Mouse (Mus musculus) midbrain, embryonic 12.5 days (tissue): ENCODE measurements around the gene Rab34. TPM values are rescaled to one million over a fixed set of nuclear protein-coding genes. Genes with fewer than 3 reads are reported as not detected.

ENCODE experiments used
- ATAC-seq: fragments of 200-750 bp; cut with Nextera tagmentation; 2 replicates; pipeline ENCODE4 v1.8.0; 2017; ENCODE audit warnings: low read depth, moderate TSS enrichment, moderate library complexity; ENCODE audit not compliant: low FRiP score
- H3K27ac ChIP-seq: fragments of 300-500 bp; sonication (generic); replicated peaks from 2 replicates; pipeline ENCODE4 v1.5.1; 2016; ENCODE audit warnings: mild to moderate bottlenecking
- H3K27me3 ChIP-seq: fragments of 300-500 bp; sonication (generic); 2 replicates; pipeline ENCODE4 v1.6.1; 2016; ENCODE audit warnings: mild to moderate bottlenecking
- H3K36me3 ChIP-seq: fragments of 300-500 bp; sonication (generic); 2 replicates; pipeline ENCODE4 v1.6.1; 2016
- H3K4me1 ChIP-seq: fragments of 300-500 bp; sonication (generic); 2 replicates; pipeline ENCODE4 v1.6.1; 2016
- H3K4me2 ChIP-seq: fragments of 300-500 bp; sonication (generic); replicated peaks from 2 replicates; pipeline ENCODE4 v1.6.1; 2016; ENCODE audit warnings: mild to moderate bottlenecking, moderate library complexity
- H3K4me3 ChIP-seq: fragments of 300-500 bp; sonication (generic); 2 replicates; pipeline ENCODE4 v1.5.1; 2016; ENCODE audit warnings: mild to moderate bottlenecking
- H3K9ac ChIP-seq: fragments of 300-500 bp; sonication (generic); replicated peaks from 2 replicates; pipeline ENCODE4 v1.6.1; 2016; ENCODE audit warnings: mild to moderate bottlenecking, moderate library complexity
- H3K9me3 ChIP-seq: fragments of 300-500 bp; sonication (generic); 2 replicates; pipeline ENCODE4 v1.6.1; 2016; ENCODE audit warnings: mild to moderate bottlenecking
- WGBS: fragments of 180-500 bp; shearing (Covaris S2); methylation state at CpG from one replicate; pipeline ENCODE4 v1.1.7; 2016; 5-methylcytosine and 5-hydroxymethylcytosine counted together
- microRNA-seq: library from miRNA; unstranded; fragments of <30 nt; microRNA quantifications from one replicate; pipeline ENCODE4, GENCODE M21; 2017
- polyA plus RNA-seq: library from polyadenylated mRNA; unstranded; fragments of >200 nt; fragmentation: Nextera tagmentation; extraction: Ambion mirVana; gene quantifications from 2 replicates; pipeline ENCODE4 v1.2.1, GENCODE M21; 2016

Gene Rab34
- polyA plus RNA-seq, 1 experiment from 2014 or later: 68.1 TPM

DNA sequence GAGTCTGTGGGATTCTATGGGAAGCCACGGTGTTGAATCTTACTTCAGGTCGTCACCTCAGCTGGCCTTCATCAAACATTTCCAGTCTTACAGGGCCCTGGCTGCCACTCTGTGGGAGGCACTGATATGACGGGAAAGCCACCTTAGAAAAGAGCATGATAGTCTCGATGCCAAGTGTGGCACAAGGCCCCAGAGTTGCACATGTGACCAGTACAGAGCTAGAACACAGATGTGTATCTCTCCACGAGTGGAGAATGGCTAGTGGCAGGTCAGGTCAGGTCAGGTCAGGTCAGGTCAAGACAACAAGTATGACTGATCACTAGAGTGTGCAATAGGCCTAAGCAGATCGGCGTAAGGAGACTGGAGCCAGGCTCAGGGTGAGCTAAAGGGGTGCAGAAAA lies 22.4 kb downstream of the Rab34 start:
- no peak overlapping the region for H3K27ac ChIP-seq
- H3K4me1 ChIP-seq: no peaks in the 10 kb centered on the region; the same call in 1 of the 2 replicates
- no peak for ATAC-seq
- no peak overlapping the region for H3K9ac ChIP-seq
- 75% methylated on average over 7 of the region's 7 CpGs for WGBS
- no peak overlapping the region for H3K4me2 ChIP-seq
- no peak overlapping the region for H3K4me3 ChIP-seq
- H3K27me3 ChIP-seq: no peaks in the 10 kb centered on the region
- H3K9me3 ChIP-seq: no peaks in the 10 kb centered on the region
- H3K36me3 ChIP-seq: peaks cover 99% of the 10 kb centered on the region

DNA sequence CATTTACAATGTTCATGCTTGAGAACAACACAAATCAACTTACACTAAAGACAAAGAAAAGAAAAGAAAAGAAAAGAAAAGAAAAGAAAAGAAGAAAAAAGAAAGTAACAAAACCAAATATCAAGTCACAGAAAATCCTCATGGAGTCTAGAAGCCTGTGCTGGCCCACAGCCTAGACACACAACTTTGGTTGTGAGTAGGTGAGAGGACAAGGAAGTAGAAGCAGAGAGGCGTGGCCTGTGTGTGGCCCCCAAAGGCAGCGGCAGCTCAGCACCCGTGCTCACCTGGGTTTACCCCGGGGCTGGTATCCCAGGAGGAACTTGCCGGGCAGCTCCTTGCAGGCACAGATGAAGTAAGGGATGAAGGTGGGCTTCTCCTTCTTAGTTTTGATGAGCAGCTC lies 23.3 kb downstream of the Rab34 start:
- H3K9me3 ChIP-seq: no peaks in the 10 kb centered on the region
- H3K36me3 ChIP-seq: peaks cover 99% of the 10 kb centered on the region
- WGBS: 88% methylated on average over 5 of the region's 5 CpGs
- H3K4me3 ChIP-seq: no peak overlapping the region
- no peaks in the 10 kb centered on the region for H3K4me1 ChIP-seq
- H3K27ac ChIP-seq: no peak overlapping the region
- no peak overlapping the region for H3K4me2 ChIP-seq
- H3K9ac ChIP-seq: no peak overlapping the region
- no peaks in the 10 kb centered on the region for H3K27me3 ChIP-seq
- no peak for ATAC-seq

DNA sequence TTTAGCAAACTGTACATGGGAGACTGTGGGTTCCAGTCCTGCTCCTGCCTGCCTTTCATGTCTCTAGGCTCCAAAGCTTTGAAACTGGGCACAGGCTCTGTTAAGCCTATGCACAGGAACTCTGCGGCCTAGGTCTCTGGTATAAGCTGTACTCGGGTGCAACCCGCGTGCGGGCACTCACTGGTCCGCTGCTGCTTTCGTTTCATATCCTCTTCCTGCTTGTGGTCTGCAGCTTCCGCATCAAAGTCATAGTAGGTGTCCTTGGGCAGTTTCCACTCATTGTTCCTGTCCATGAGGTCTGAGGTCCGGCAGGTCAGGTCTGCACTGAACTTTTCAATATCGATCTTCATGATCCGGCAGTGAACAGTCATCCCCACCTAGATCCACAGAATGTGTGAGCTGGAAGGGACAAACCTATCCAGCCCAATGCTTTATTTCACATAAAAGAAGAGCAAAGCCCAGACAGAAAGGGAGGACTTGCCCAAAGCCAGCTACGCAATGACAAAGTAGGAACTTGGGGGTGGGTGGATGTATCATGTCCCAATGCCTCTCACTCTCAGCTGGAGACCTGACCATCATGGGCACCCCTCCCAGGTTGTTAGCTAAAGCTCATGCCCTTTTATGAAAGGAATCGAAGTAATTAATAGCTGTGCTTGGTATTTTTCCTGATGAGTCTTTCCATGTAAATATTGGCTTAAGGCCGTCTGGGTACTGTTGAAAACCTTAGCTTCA lies 25.0 kb downstream of the Rab34 start:
- no peak for ATAC-seq
- Histone ChIP-seq H3K4me2 (no peak overlapping the region), H3K27me3 (no peaks in the 10 kb centered on the region), H3K27ac (no peak overlapping the region), H3K36me3 (peaks cover 98% of the 10 kb centered on the region), H3K4me3 (no peak overlapping the region), H3K9me3 (no peaks in the 10 kb centered on the region), H3K4me1 (no peaks in the 10 kb centered on the region), H3K9ac (no peak overlapping the region)
- WGBS: 95% methylated on average over 14 of the region's 14 CpGs

DNA sequence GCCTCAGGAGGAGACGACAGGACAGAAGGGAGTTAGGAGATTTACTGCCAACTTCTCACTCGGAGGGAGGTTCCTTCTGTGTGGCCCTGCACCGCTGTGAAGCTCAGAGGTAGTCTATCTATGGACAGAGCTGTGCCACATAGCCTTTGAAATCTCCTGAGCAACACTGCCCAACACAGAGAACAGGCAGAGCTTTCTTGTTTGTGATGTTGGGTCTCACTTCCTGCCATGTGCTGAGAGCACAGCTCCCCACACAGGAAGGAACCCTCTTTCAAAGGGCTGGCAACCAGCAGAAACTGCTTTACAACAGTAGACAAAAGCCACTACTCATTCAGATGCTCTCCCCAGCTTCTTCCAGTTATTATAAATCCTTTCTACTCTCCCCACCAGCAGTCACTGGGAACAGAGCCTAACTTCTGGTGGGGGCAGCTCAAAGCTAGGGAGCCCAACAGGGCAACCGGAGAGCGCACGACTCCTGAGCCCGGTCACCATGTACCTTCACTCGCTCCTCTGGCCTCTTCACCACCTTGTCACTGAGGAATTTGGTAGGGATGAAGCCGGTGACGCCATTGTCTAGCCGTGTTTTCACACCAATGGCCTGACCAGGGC lies 27.6 kb downstream of the Rab34 start:
- Histone ChIP-seq H3K9me3 (no peaks in the 10 kb centered on the region), H3K4me2 (no peak overlapping the region), H3K27me3 (no peaks in the 10 kb centered on the region), H3K36me3 (peaks cover 97% of the 10 kb centered on the region), H3K4me1 (no peaks in the 10 kb centered on the region), H3K27ac (no peak overlapping the region), H3K4me3 (no peak overlapping the region), H3K9ac (no peak overlapping the region)
- 94% methylated on average over 11 of the region's 11 CpGs for WGBS
- no peak for ATAC-seq

DNA sequence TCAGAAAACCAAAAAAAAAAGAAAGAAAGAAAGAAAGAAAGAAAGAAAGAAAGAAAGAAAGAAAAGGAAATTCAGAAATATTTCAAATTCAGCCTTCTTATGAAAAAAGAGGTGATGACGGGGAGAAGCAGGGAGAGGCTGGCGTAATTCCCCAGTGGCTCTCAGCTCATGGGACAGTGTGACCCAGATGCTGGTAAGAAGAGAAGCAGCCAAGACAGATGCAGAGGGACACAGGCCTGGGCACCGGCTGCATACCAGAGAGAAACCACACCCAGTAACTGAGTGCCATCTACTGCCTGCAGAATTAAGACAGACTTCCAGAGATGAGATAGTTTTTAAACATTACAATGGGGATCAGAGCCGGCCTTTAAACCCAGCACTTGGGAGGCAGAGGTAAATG lies 35.4 kb downstream of the Rab34 start:
- no peaks in the 10 kb centered on the region for H3K27me3 ChIP-seq
- no peak overlapping the region for H3K9ac ChIP-seq
- H3K9me3 ChIP-seq: no peaks in the 10 kb centered on the region
- ATAC-seq: no peak
- no peaks in the 10 kb centered on the region for H3K4me1 ChIP-seq
- H3K4me2 ChIP-seq: no peak overlapping the region
- peaks cover 96% of the 10 kb centered on the region for H3K36me3 ChIP-seq
- WGBS: 91% methylated on average over 4 of the region's 4 CpGs
- no peak overlapping the region for H3K4me3 ChIP-seq
- no peak overlapping the region for H3K27ac ChIP-seq

DNA sequence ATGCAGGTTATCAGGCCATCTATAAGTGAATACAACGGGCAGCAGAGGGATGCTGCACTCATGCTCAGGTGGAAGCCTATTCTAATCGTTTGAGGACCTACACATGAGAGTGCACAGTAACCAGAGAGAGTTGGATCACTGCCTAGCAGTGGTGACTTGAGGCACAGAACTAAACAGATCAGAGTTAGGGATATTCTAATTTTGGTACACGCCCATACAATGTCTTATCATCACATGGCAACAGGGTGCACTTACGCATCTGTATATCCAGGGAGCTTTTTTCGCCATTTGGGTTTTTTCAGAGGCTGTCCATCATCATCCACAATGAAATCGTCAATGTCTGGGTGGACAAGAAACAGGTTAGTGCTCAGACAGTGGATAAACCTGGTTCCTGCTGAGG lies 43.3 kb downstream of the Rab34 start:
- Histone ChIP-seq H3K27me3 (no peaks in the 10 kb centered on the region), H3K9me3 (no peaks in the 10 kb centered on the region), H3K4me3 (no peak overlapping the region), H3K4me1 (no peaks in the 10 kb centered on the region), H3K27ac (no peak overlapping the region), H3K4me2 (no peak overlapping the region), H3K36me3 (peaks cover 82% of the 10 kb centered on the region), H3K9ac (no peak overlapping the region)
- no peak for ATAC-seq
- 95% methylated on average over 6 of the region's 6 CpGs for WGBS

DNA sequence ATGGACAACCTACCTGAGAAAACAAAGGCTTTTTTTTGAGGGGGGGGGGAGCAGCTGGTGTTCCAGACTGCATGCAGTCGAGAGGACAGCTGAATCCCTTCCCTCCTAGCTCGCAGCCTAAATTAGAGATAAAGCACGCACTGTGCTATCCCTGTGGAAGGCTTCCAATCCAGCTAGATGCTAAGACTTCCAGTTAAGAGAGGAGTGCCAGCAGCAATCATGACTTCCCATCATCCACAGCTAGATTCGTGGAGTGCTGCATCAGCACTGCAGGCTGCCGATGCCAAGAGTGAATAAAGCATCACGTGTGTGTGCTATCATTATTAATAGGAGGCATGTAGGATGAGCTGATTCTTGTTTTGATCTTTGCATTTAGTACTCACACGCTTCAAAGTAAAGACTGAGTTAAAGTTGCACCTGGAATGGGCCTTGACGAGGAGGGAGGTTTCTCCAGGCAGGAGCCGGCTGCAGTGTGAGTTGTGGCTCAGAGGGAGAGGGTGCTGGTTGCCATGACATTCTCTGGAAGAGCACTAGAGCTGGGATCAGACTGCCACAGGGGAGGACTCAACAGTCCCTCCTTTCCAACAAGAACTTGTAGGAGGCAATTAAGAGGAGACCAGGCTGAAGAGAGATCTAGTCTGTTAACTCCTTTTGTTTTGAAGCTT lies 52.1 kb downstream of the Rab34 start:
- Histone ChIP-seq H3K9me3 (no peaks in the 10 kb centered on the region), H3K4me2 (no peak overlapping the region), H3K4me1 (peaks cover 11% of the 10 kb centered on the region), H3K27ac (no peak overlapping the region), H3K27me3 (no peaks in the 10 kb centered on the region), H3K4me3 (no peak overlapping the region), H3K9ac (no peak overlapping the region), H3K36me3 (peaks cover 26% of the 10 kb centered on the region)
- no peak for ATAC-seq
- 92% methylated on average over 9 of the region's 9 CpGs for WGBS

Small RNA genes lying within 50 kb of the gene (microRNA-seq; reads per million reads assigned to microRNA genes)
- 0.70 reads per million for gene Mir7653

Other genes with a start within 250 kb of the Rab34 start
- gene Phf12, start 205.7 kb upstream of the Rab34 start, polyA plus RNA-seq: 30.8 and 31.0 TPM in 2 replicates
- 21.9 and 23.1 TPM in 2 replicates for gene Dhrs13, start 156.2 kb upstream of the Rab34 start, polyA plus RNA-seq
- 64.8 and 67.0 TPM in 2 replicates for gene Flot2, start 150.5 kb upstream of the Rab34 start, polyA plus RNA-seq
- 33.4 and 33.6 TPM in 2 replicates for gene Eral1, start 108.0 kb upstream of the Rab34 start, polyA plus RNA-seq
- 24.9 and 27.4 TPM in 2 replicates for gene Fam222b, start 93.8 kb upstream of the Rab34 start, polyA plus RNA-seq
- 126 and 138 TPM in 2 replicates for gene Traf4, start 22.8 kb upstream of the Rab34 start, polyA plus RNA-seq
- 8.2 and 9.4 TPM in 2 replicates for gene Nek8, start 11.8 kb upstream of the Rab34 start, polyA plus RNA-seq
- 6.0 and 8.0 TPM in 2 replicates for gene Tlcd1, start 11.7 kb upstream of the Rab34 start, polyA plus RNA-seq
- 905 and 958 TPM in 2 replicates for gene Rpl23a, start 4.8 kb upstream of the Rab34 start, polyA plus RNA-seq
- 1.4 and 2.3 TPM in 2 replicates for gene Proca1, start 5.0 kb downstream of the Rab34 start, polyA plus RNA-seq
- 49.1 and 53.8 TPM in 2 replicates for gene Sdf2, start 57.3 kb downstream of the Rab34 start, polyA plus RNA-seq
- gene Supt6, start 57.6 kb downstream of the Rab34 start, polyA plus RNA-seq: 37.5 and 42.2 TPM in 2 replicates
- gene 2610507B11Rik, start 73.3 kb downstream of the Rab34 start, polyA plus RNA-seq: 79.0 and 80.0 TPM in 2 replicates
- 0.24 and 0.29 TPM in 2 replicates for gene BC030499, start 102.4 kb downstream of the Rab34 start, polyA plus RNA-seq
- 47.6 and 51.8 TPM in 2 replicates for gene Spag5, start 113.1 kb downstream of the Rab34 start, polyA plus RNA-seq
- 1.8 and 4.6 TPM in 2 replicates for gene Aldoc, start 134.5 kb downstream of the Rab34 start, polyA plus RNA-seq
- gene Pigs, start 140.0 kb downstream of the Rab34 start, polyA plus RNA-seq: 59.9 and 67.2 TPM in 2 replicates
- gene Unc119, start 155.1 kb downstream of the Rab34 start, polyA plus RNA-seq: 80.0 and 80.6 TPM in 2 replicates
- not detected in 2 replicates for gene Foxn1, start 198.1 kb downstream of the Rab34 start, polyA plus RNA-seq
- gene Slc13a2, start 233.8 kb downstream of the Rab34 start, polyA plus RNA-seq: not detected in 2 replicates